In the genomic region with DNA sequence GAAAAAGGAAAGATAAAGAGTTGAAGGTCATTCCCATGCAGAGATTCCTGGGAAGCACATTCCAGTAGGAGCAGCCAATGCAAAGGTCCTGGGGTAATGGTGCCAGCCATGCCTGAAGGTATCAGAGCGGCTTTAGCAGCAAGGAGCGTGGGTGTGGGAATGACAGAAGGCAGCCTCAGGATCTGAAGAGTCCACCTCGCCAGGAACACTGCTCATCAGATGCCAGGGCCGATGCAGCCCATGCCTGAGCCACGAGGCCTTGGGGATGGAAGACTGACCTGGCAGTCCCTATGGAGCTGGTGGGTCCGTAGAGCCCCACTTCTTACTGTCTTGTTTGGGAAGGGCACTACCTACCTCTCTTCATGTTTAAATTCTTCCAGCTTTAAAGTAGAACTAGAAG, we compare ENCODE assay signal across 16 mouse cellular contexts.
"Had no signal": no experiment of that assay in that cellular context is flagged by ENCODE, and none has a peak within 500 bp of the region (broad histone marks: within the 10 kb centered on the region; RNA-seq: fewer than 3 reads in every experiment).

No protein-coding gene starts in this region.

- DNase-seq: cerebellum, adult 8-10 months; cerebellum, adult 9-10 months; cerebellum, adult 9-11 months; cerebellum, postnatal 10 days; cerebellum, postnatal 14 days; cerebellum, postnatal 25 days; cerebellum, postnatal 36 days; embryo, embryonic 11 days; forebrain, postnatal 0 days; gastrocnemius, adult 2 months; gastrocnemius, postnatal 10 days; gastrocnemius, postnatal 14 days; gastrocnemius, postnatal 25 days; gastrocnemius, postnatal 36 days; heart, adult 18-20 months; heart, adult 2 months had no signal
